Mouse (Mus musculus): ENCODE data around the gene Gm9780. TPM values are rescaled to one million over a fixed set of nuclear protein-coding genes. Genes with fewer than 3 reads are reported as not detected.
"Not testable (repeated sequence)": the region's sequence is repeated elsewhere in the genome, so short reads cannot be mapped to it uniquely, and the experiment has no call there.

Gene Gm9780
- total RNA-seq (2015; ENCODE audit: low replicate concordance) = 1.7 TPM in 1 of 2 replicates, not detected in the other
- 0.64 TPM in 1 of 2 replicates, not detected in the other for total RNA-seq (2017; ENCODE audit: low replicate concordance)

DNA sequence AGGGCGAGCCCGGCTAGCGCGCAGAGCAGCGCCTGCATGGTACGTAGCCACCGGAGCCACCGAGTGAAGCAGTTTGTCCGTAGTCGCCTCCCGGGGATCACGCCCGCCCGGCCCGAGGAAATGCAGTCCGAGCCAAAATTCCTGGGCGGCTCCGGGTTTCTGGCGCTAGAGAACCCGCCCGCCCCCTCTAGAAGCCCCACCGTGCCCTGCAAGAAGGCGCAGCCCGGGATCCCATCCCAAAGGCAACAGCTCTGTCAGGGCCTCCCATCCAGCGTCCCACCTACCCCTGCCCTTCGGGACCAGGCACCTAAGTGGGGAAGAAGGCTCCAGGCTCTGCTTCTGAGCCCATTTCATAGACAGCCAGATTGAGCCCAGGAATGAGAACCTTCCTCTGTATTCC lies at the start of gene Gm9780:
Gm9780 (minus strand) TSS at position 101 of the 400 bp plus-strand sequence.
- ATAC-seq (replicated peaks; ENCODE audit: low FRiP score, poor library complexity, severe bottlenecking) = not testable (repeated sequence)

DNA sequence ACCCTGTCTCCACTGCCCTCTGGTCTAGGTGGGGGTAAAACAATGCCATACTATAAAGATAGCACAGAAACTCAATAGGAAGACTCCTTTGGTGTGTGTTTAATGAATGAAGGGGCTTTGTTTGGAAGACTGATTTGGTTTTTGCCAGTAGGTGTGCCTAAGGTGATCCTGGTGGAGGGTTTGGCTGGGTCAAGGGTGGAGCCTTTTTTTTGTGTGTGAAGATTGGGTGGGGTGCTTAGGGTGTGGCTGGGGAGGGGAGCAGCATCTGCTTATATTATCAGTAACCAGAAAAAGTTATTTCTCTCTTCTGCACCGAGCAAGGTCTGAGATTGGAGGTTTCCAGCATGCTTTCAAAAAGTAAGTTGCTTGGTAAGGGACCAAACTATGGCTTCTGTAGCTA lies 39.5 kb upstream of the Gm9780 start, which contains the start of gene Cphx3:
Cphx3 (plus strand) TSS at position 301 of the 400 bp plus-strand sequence.
- ATAC-seq (replicated peaks; ENCODE audit: low FRiP score, poor library complexity, severe bottlenecking) = not testable (repeated sequence)

DNA sequence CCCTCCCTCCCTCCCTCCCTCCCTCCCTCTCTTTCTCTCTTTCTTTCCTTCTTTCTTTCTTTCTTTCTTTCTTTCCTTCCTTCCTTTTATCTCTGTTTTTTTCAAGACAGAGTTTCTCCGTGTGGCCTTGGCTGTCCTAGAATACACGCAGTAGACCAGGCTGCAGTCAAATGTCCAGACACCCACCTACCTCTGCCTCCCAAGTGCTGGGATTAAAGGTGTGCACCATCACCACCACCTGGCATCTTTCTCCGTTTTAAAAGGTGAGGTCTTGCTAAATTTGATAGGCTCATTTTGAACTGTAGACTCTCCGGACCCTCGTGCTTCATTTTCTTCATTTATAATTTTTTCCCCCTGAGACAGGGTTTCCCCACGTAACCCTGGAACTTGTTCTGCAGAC lies 38.7 kb upstream of the Gm9780 start, which contains the start of gene Cphx2:
Cphx2 (plus strand) TSS at position 301 of the 400 bp plus-strand sequence.
- ATAC-seq (replicated peaks; ENCODE audit: low FRiP score, poor library complexity, severe bottlenecking) = not testable (repeated sequence)

DNA sequence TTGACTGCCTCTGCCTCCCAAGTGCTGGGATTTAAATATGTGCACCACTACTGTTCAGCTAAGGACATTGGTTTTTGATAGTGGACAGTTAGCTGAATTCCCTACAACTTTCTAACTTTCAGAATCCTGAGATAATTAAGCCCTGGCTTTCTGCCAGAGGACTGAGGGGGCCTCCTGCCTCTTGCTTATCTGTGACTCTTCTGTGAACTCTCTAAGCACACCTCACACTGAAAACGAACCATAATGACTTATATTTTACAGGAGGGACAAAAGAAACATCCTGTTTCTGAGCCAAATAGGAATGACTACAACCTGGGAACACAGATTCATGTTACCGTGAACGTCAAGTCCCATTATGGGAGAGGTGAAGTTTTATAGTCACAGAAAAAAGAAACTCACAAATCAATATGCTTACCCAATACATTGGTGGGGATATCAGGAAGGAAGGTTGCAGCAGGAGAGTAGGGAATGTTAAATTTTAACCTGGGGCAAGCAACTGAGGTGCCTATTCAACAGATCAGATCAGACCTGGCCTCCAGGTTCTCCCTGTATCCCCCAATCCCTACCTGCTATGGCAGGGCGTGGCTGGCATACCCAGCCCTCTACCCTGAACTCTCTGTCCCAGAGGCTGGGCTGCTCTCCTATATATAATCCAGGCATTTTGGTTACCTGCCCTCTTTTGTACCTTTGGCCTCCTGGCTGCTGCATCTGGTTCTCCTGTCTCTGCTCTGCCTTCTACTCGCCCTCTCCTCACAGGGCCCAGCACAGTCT lies 34.3 kb upstream of the Gm9780 start:
- ATAC-seq (replicated peaks; ENCODE audit: low FRiP score, poor library complexity, severe bottlenecking) = not testable (repeated sequence)

DNA sequence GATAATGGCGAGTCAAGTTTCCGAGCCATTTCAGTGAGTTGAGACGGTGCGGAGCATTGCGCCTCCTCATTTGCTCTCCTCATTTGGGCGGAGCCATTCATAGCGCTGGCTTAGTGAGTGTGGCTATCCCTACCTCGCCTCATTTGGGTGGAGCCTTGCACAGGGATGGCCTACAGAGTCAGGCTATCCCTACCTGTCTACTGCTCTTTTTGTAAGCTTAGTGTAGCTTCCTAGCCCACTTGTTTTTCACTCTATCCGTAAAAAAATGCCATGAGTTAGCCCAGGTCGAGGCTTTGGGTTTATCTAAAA lies 24.8 kb upstream of the Gm9780 start, which contains the start of gene Tmem254c:
Tmem254c (minus strand) TSS at position 31 of the 309 bp plus-strand sequence.
- peak; percentile 93 for ATAC-seq (replicated peaks; ENCODE audit: low FRiP score, poor library complexity, severe bottlenecking)

DNA sequence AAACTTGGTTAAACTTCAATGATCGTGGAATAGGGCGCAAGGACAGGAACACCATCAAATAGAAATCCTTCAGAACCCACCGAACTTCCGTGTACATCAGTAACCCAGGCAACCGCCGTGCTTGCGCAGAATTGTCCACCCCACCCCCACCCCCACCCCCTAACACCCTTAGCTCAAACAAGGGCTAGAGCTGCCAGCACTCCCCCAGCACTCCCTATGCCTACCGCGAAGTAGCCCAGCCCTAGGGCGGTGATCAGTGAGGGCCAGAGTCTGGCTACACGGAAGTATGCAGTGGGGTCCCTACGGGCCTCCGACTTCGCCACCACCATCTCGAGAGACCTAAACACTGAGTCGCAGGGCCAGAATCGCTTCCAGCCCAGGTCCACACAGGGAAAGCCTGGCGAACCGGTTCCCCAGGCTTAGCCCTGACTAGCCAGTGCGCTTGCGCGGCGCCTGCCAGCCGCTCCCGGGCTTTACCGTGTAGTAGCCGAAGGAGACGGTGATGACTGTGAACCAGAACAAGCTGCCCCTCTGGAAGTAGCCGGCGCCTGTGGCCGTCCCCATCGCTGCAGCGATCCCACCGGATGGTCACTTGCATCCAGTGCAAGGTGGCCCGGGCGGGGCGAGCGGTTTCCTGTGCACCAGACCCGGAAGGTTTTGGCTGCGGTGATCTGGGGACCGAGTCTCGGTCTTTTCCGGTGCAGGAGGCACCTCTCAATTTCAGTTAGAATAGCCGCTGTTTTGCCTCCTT lies 24.2 kb upstream of the Gm9780 start:
- ATAC-seq (replicated peaks; ENCODE audit: low FRiP score, poor library complexity, severe bottlenecking) = peak; percentile 53

DNA sequence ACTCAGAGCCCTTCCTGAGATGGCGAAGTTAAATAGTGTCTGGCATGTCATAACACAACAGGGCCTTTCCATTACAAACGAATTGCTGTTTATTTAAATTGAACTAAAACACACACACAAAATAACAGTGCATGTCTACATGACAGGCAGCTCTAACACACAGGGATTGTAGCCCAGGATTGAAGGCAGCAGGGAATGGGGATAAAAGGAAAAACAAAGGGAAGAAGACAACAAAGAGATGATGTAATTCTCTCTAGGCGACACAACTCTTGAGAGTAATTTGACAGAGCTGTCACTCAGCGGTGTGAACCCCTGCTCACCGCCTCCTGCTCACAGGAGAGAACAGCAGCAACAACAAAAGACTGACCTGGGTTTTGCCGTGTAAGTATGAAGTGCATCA lies 16.9 kb upstream of the Gm9780 start:
- not testable (repeated sequence) for ATAC-seq (replicated peaks; ENCODE audit: low FRiP score, poor library complexity, severe bottlenecking)

DNA sequence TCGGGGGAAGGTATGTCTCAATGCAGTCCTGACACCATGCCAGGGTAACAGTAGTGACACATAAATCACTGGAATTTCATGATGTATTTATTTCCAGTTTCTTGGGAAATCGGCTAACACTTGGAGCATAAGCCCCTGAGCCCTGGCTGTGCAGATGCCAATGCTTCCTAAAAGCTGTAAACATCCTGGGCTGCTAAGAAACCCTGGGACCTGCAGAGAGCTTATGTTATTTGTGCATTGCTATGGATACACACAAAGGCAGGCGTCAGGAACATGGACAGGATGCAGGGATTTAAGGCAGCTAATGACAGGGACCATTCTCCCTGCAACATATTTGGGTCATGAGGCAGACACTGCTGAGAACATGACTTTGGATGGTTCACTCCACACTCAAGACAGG lies 15.7 kb upstream of the Gm9780 start:
- not testable (repeated sequence) for ATAC-seq (replicated peaks; ENCODE audit: low FRiP score, poor library complexity, severe bottlenecking)

DNA sequence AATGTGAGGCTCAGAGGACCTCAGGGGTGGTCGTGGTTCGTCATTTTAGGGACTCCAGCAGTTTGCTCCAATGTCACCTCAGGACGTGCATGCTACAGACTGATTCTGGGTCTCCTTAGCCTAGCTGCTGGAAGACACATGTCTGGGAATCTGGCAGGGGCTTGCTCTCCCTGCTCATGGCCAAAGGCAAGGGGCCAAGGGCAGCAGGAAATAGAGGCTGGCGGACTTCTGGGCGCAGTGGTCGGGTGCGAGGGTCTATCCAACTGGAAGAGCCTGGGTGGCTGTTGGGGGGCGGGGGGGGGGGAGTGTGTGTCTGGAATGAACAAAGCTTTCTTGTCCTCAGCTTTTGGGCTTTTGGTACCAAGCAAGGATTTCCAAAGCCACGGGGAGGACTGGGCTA lies 6.3 kb upstream of the Gm9780 start:
- ATAC-seq (replicated peaks; ENCODE audit: low FRiP score, poor library complexity, severe bottlenecking) = not testable (repeated sequence)

DNA sequence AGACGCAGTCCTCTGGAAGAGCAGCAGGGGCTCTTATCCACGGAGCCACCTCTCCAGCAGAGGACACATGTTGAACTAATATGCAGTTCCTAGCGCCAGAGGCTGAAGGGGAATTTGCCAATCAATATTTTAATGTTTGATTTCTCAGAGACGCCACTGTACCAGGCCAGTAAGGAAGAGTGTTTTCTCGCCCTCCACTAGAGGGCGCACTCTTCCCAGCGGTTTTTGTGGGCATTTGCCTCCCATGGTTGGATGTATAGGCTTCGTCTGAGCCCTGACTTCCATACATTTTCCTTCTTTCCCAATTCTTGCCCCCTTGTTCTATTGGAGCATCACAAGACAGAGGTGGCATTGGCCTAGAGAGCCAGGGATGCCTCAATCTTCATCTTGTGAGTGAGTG lies 4.5 kb upstream of the Gm9780 start:
- ATAC-seq (replicated peaks; ENCODE audit: low FRiP score, poor library complexity, severe bottlenecking) = 0 out of 2 replicates have a peak, but pooled peaks have one; percentile 37

DNA sequence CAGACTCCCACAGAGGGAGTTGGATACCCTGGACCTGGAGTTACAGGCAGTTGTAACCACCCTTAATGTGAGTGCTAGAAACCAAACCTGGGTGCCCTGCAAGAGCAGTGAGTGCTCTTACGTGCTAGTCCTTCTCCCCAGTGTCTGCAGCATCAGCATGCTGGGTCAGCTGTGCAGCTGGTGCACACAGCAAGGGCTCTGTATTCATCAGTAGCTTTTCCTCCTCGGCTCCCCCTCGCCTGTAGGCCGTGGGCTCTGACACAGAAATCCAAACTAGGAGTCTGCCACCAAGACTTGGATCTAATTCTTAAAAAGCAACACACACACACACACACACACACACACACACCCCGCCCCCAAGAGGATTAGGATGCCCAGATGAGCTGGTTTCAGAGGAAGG lies 2.5 kb upstream of the Gm9780 start:
- not testable (repeated sequence) for ATAC-seq (replicated peaks; ENCODE audit: low FRiP score, poor library complexity, severe bottlenecking)

DNA sequence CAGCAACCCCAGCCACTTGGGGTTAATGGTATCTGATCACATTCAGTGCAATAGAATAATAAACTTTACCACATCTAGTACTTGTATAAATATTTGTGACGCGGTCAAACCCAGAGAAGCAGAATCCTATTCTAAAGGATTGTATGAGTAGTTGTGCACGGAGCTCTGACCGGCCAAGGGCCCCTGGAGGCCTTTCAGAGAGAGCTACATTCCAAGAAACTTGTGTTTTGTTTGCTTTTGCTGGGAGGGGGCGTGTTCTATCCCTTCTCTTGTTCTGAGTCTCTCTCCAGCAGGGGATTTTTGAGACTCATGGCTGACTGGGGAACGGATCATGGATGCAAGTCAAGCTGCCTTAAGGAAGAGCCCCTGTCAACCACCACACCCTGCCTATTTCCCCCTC lies 7.1 kb downstream of the Gm9780 start:
- ATAC-seq (replicated peaks; ENCODE audit: low FRiP score, poor library complexity, severe bottlenecking) = not testable (repeated sequence)

DNA sequence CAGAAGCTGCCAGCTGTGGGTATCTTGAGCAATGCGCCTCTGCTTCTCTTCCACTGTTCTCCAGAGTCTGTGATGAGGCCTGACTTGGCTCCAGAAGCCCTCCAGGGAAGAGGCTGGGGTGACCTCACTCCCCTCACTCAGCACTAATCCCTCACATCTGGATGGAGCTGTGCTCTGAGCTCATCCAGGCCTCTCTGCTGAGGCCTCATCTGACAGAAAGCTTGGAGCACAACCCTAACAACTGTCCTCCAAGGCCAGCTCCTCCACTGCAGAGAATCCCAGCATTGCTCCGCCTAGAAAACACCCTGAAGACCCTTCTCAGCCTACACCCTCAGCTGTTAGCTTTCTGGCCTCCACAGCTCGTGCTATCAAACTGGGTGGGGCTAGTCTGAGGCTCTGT lies 8.1 kb downstream of the Gm9780 start:
- not testable (repeated sequence) for ATAC-seq (replicated peaks; ENCODE audit: low FRiP score, poor library complexity, severe bottlenecking)

DNA sequence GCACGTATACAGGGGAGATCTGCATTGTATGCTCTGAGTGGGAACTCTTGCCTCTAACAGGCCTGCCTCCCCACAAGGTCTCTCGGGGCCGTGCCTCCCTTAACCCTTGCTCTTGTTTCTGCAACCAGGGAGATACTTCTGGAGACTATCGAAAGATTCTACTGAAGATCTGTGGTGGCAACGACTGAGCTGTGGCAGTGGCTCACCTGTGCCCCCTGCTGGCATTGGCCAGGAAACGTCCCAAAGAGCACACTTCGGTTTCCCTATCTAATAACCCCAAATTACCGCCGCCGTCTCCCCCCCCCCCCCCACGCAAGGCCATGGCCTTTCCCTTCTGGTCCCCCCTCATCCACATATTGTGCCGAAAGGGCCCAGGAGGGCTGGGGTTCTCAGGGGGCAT lies 16.9 kb downstream of the Gm9780 start:
- not testable (repeated sequence) for ATAC-seq (replicated peaks; ENCODE audit: low FRiP score, poor library complexity, severe bottlenecking)

DNA sequence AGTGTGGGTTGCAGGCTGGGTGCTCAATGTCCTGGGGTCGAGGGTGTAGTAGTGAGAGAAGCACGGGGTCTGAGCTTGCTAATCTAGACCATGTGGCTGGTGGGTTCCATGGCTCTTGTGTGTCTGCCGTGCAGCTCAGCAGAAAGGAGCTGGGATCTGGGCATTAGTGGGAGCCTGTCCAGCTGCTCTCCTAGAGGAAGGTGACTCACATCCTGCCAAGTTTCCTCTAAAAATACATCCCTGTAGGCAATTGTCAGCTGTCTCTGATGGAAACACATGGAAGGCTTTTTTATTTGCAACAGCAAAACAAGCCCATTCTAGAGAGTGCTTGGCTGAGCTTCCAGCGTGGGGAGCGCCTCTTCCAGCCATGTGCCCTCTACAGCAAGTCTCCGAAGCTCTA lies 19.7 kb downstream of the Gm9780 start:
- ATAC-seq (replicated peaks; ENCODE audit: low FRiP score, poor library complexity, severe bottlenecking) = not testable (repeated sequence)

DNA sequence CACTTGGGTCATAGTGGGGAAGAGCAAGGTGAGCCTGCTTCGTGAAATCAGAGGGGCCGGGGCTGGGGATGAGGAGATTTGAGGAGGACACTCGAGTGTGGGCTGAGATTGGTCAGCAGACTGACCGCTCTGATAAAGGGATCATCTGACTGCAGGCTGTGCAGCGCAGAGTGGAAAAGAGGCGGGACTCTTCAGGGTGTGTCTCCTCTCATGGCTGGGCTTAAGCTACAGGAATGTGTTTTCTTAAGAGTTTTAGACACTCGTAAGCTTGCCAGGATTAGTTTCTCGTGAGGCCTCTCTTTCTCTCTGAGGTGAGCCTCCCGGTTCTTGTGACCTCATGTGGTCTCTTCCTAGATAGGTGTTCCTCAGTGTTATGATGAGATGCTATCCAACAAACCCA lies 21.0 kb downstream of the Gm9780 start:
- ATAC-seq (replicated peaks; ENCODE audit: low FRiP score, poor library complexity, severe bottlenecking) = not testable (repeated sequence)

DNA sequence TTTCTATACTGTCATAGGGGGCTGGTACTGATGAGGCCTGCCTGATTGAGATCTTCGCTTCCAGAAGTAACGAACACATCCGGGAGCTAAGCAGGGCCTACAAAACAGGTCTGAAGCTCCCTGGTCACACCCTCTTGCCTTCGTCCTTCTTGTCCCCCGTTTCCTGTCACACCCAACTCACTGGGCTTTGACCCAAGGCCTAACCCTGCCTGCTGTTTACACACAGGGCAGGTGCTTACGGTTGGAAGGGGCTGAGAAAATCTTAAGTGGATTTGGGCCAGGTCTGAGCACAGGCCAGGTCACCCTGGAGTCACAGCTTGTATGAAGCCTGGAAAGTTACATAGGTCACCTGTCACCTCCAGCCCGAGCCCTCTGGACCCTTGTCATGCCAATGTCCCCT lies 26.1 kb downstream of the Gm9780 start:
- not testable (repeated sequence) for ATAC-seq (replicated peaks; ENCODE audit: low FRiP score, poor library complexity, severe bottlenecking)

DNA sequence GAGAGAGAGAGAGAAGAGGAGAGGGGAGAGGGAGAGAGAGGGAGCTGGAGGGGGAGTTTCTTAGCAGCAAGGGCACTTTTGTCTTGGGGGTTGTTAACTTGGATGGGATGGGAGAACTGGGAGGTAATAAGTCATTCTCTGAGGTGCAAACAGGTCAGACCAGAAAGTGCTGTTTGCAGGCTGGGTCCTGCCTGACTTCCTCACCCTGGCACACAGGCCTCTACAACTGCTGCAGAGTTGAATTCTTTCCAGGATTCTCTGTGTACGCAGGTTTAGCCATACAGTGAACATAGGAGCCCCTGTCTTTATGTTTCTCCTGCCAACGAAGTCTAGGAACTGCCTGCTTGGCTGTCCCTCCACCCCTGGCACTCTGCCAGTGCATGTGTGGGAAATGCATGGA lies 35.0 kb downstream of the Gm9780 start:
- ATAC-seq (replicated peaks; ENCODE audit: low FRiP score, poor library complexity, severe bottlenecking) = not testable (repeated sequence)

DNA sequence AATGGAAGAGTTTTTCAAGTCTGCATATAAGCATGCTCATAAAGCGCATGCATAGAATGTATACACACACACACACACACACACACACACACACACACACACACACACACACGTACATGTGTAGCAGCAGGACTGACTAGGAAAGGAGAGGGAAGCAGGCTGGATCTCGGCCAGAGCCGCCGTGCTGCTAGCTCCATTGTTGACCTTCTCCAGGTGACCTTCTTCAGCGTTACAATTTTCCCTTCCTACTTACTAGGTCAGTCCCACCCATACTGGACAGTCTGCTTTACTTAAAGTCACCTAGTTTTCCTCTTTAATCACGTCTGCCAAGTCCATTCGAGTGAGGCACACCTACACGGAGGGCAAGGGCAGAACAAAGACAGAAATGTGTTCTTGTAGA lies 60.6 kb downstream of the Gm9780 start:
- ATAC-seq (replicated peaks; ENCODE audit: low FRiP score, poor library complexity, severe bottlenecking) = not testable (repeated sequence)

DNA sequence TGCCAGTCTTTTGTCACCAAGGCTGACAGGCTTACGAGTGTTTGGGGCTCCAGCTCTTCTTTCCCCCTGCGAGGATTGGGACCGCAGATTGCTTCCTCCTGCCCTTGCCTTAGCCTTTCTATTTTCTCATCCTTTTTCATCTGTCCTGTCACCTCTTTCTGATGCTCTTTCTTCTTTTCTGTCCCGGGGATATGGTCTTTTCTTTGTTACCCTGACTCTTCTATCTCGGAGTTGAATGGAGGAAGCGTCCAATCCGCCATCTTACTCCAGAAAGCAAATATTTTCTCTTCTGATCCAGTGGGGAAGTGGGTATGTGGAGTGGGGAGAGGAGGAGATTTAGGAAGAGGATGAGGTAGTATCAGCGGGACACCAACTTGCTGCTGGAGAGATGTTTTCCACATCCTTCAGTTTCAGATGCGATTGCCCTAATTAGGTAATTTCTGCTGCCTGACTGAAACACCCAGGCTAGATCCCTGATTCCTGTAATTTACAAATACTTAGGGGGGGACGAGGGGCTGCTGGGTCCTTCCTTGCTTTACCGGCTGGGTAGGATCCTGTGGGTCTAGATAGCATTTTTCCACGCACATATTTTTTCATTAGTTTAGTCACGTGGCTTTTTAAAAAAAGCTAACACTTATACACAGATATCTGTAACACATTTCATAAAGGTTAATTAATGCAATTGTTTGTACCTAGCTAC lies 63.1 kb downstream of the Gm9780 start:
- ATAC-seq (replicated peaks; ENCODE audit: low FRiP score, poor library complexity, severe bottlenecking) = not testable (repeated sequence)
